Mouse (Mus musculus): ENCODE data around the gene Ddt.
"Not testable (repeated sequence)": the region's sequence is repeated elsewhere in the genome, so short reads cannot be mapped to it uniquely, and the experiment has no call there.

Ddt gene

GRCm38 (mm10) chr10:75774102-75774501, 888 bp upstream of the Ddt start:
- DNase-seq (ENCODE audit: low spot score in 2 of 2): no peak

DNA sequence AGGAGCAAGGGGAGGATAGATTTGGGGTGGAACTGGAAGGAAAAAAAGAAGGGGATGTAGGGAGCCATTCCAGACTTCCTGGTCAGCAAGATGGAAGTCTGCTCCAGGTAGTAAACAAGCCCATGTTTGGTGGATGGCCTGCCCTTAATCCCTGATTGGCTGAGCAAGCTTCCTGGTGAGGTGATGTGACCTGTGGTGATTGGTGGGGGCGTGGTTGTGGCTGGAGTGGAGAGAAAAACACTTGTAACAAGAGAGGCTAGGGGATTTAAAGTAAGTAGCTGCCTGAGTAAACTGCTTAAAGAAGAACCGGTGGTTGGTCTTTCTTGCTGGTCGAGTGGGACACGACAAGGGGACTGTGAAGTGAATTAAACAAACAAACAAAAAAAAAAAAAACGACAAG, 5.5 kb downstream of the Ddt start:
- not testable (repeated sequence) for DNase-seq (ENCODE audit: low spot score in 2 of 2)

GRCm38 (mm10) chr10:75766856-75767255, 6.4 kb downstream of the Ddt start:
- no peak for DNase-seq (ENCODE audit: low spot score in 2 of 2)

DNA sequence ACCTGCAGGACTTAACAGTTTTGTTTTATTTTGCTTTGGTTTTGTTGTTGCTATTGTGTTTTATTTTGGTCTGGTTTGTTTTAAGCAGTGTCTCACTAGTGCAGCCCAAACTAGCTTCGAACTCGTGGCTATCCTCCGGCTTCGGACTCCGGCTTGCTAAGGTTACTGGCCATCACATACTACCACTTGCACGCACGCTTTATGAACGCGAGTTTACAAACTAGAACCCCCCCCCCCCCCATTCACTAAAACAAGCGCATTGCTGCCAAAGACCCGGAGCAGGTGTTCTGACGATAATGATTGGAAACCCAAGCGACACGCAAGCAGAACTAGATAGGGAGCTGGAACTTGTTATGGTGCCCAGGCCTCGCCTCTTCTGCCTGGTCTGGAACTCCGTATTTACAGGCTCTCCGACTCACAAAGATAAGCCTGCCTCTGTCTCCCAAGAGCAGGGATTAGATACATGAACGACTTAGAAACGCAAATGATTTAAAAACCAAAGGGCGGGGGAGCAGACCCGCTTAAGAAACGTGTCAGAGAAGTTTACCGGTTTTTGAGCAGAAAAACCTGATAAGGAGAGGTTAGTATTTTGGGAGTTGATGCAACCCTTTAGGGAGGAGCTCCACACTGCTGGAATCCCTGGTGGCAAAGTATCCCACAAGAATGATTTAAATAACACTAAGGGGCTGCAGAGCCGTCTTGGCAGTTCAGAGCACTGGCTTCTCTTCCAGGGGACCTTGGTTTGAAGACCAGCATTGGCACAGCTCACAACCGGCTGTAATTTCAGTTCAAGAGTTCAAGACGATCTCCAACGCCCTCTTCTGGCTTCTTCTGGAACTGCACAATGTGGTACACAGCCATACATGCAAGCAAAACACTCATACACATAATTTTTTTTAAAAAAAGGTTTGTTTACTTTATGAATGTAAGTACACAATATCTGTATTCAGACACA, 8.4 kb downstream of the Ddt start:
- DNase-seq (ENCODE audit: low spot score in 2 of 2): peak; percentile 43 to 67

- DNase-seq (ENCODE audit: low spot score in 2 of 2): peak; percentile 97
Measured at GRCm38 (mm10) chr10:75763682-75764518, 9.3 kb downstream of the Ddt start, which contains the start of gene Cabin1. Cabin1 (minus strand) TSS chr10:75764341.

- DNase-seq (ENCODE audit: low spot score in 2 of 2): no peak
Measured at GRCm38 (mm10) chr10:75762413-75762812, 10.8 kb downstream of the Ddt start.

GRCm38 (mm10) chr10:75760311-75760710, 12.9 kb downstream of the Ddt start:
- DNase-seq (ENCODE audit: low spot score in 2 of 2): no peak

DNA sequence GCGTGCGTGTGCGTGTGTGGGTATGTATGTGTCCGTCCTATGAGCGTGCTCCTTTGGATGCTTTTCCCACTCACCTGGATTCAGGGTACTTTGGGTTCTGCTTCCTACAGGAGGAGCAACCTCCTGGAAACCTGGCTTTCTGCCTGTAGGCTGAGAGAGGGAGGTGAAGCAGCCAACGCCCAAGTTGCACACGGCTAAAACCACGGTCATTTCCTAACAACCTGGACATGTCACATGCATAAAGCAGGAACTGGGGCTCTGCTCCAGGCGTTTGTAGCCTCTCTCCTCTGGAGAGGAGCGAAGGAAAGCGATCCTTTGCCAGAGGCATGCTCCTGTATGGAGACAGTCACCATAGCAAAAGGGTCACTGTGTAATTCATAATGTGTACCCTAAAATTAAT, 16.5 kb downstream of the Ddt start:
- DNase-seq (ENCODE audit: low spot score in 2 of 2): no peak

GRCm38 (mm10) chr10:75744017-75744416, 29.2 kb downstream of the Ddt start:
- peak; percentile 28 to 65 for DNase-seq (ENCODE audit: low spot score in 2 of 2)

- DNase-seq (ENCODE audit: low spot score in 2 of 2): no peak
Measured at GRCm38 (mm10) chr10:75743369-75743768, 29.8 kb downstream of the Ddt start.

DNA sequence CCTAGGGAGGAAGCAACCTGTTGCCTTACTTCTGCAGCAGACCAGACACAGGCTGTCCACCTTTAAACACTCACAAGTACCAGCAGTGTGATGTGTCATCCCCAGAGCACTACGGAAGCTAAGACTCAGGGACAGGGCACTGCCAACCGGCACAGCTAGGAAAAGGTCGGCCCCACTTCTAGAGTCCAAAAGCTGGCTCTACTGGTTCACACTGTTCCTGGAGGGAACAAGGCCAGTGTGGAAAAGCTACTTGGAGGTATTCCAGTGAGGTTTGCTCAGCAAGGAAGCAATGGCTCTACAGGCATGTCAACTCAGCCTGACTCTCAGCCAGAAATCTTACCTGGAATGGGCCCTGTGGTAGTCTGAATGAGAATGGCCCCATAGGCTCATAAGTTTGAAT, 32.3 kb downstream of the Ddt start:
- no peak for DNase-seq (ENCODE audit: low spot score in 2 of 2)

GRCm38 (mm10) chr10:75725449-75725848, 47.8 kb downstream of the Ddt start:
- DNase-seq (ENCODE audit: low spot score in 2 of 2): no peak
